Mouse (Mus musculus) ovary, adult 18-20 months (tissue): ENCODE data around the gene Lmntd1.

ENCODE experiments used
- DNase-seq: peaks from one replicate; pipeline ENCODE4 v3.0.0; 2022; ENCODE audit warnings: low spot score, mixed read lengths

The Lmntd1 gene

GRCm38 (mm10) chr6:145485986-145486605 is 128.0 kb downstream of the Lmntd1 start:
- DNase-seq: no peak

GRCm38 (mm10) chr6:145483318-145483674 is 130.8 kb downstream of the Lmntd1 start:
- DNase-seq: no peak

- DNase-seq: no peak
These were observed 131.3 kb downstream of the Lmntd1 start for GRCm38 (mm10) chr6:145482656-145483317.

- DNase-seq: no peak
These were observed 132.2 kb downstream of the Lmntd1 start for GRCm38 (mm10) chr6:145481938-145482337.

GRCm38 (mm10) chr6:145478821-145479271 is 135.3 kb downstream of the Lmntd1 start:
- DNase-seq: no peak

GRCm38 (mm10) chr6:145477367-145477905 is 136.7 kb downstream of the Lmntd1 start:
- DNase-seq: no peak

- no peak for DNase-seq
These were observed 142.4 kb downstream of the Lmntd1 start for GRCm38 (mm10) chr6:145471638-145472247.

- DNase-seq: no peak
These were observed 144.7 kb downstream of the Lmntd1 start for GRCm38 (mm10) chr6:145469260-145469943.

GRCm38 (mm10) chr6:145464027-145464426 is 150.1 kb downstream of the Lmntd1 start:
- DNase-seq: no peak

GRCm38 (mm10) chr6:145462677-145463245 is 151.4 kb downstream of the Lmntd1 start:
- no peak for DNase-seq

GRCm38 (mm10) chr6:145457066-145457465 is 157.1 kb downstream of the Lmntd1 start:
- peak; percentile 40 for DNase-seq

GRCm38 (mm10) chr6:145450628-145451403 is 163.3 kb downstream of the Lmntd1 start:
- peak; percentile 54 for DNase-seq

- DNase-seq: no peak
These were observed 165.8 kb downstream of the Lmntd1 start for GRCm38 (mm10) chr6:145448361-145448760.

GRCm38 (mm10) chr6:145445811-145446500 is 168.2 kb downstream of the Lmntd1 start:
- peak; percentile 70 for DNase-seq

- DNase-seq: no peak
These were observed 168.7 kb downstream of the Lmntd1 start for GRCm38 (mm10) chr6:145445380-145445779.

GRCm38 (mm10) chr6:145442786-145443185 is 171.3 kb downstream of the Lmntd1 start:
- no peak for DNase-seq

GRCm38 (mm10) chr6:145441416-145442110 is 172.6 kb downstream of the Lmntd1 start:
- no peak for DNase-seq

- no peak for DNase-seq
These were observed 175.3 kb downstream of the Lmntd1 start for GRCm38 (mm10) chr6:145438851-145439250.

GRCm38 (mm10) chr6:145435764-145436163 is 178.4 kb downstream of the Lmntd1 start:
- no peak for DNase-seq

GRCm38 (mm10) chr6:145435156-145435555 is 179.0 kb downstream of the Lmntd1 start:
- DNase-seq: no peak
